Mouse (Mus musculus): Measurements from ENCODE around the gene Atp5c1. TPM values are rescaled to one million over a fixed set of nuclear protein-coding genes. Genes with fewer than 3 reads are reported as not detected.

Atp5c1 gene
- 270 and 315 TPM in 2 replicates for polyA plus RNA-seq (2012; rRNA removed)

GRCm38 (mm10) chr2:10080310-10081010, at the start of gene Atp5c1, which contains the start of gene Kin:
Gene Atp5c1, minus strand, starts transcription at chr2:10080510.
Gene Kin, plus strand, starts transcription at chr2:10080593.

GRCm38 (mm10) chr2:10048461-10048860, 31.8 kb downstream of the Atp5c1 start, which contains the start of gene Taf3:
Gene Taf3, minus strand, starts transcription at chr2:10048596.

Other genes starting within 250 kb of the Atp5c1 start
- gene 4930412O13Rik, start 199.3 kb downstream of the Atp5c1 start, polyA plus RNA-seq (2012; rRNA removed) = not detected in 2 replicates
- gene 9230102O04Rik, start 191.0 kb downstream of the Atp5c1 start, polyA plus RNA-seq (2012; rRNA removed) = not detected in 2 replicates
- gene Gata3, start 190.5 kb downstream of the Atp5c1 start, polyA plus RNA-seq (2012; rRNA removed) = 1.2 and 1.8 TPM in 2 replicates
- gene Taf3, start 31.9 kb downstream of the Atp5c1 start, polyA plus RNA-seq (2012; rRNA removed) = 7.1 and 9.9 TPM in 2 replicates
- gene Kin, start 83 bp upstream of the Atp5c1 start, polyA plus RNA-seq (2012; rRNA removed) = 2.6 and 2.7 TPM in 2 replicates
- gene Itih2, start 50.9 kb upstream of the Atp5c1 start, polyA plus RNA-seq (2012; rRNA removed) = 5.0 and 7.0 TPM in 2 replicates
- gene Itih5, start 73.1 kb upstream of the Atp5c1 start, polyA plus RNA-seq (2012; rRNA removed) = 46.8 and 55.7 TPM in 2 replicates